Mouse (Mus musculus) retina, postnatal 7 days (tissue): ENCODE results near the gene Rapgef1.
"Not testable (repeated sequence)": the region's sequence is repeated elsewhere in the genome, so short reads cannot be mapped to it uniquely, and the experiment has no call there.

ENCODE experiments used
- DNase-seq: peaks from one replicate; pipeline ENCODE4 v3.0.0-alpha.2; 2012; ENCODE audit warnings: low read depth, low spot score

Gene Rapgef1

GRCm38 (mm10) chr2:29703104-29704081 is 83.9 kb downstream of the Rapgef1 start:
- no peak for DNase-seq

- no peak for DNase-seq
These were observed 86.0 kb downstream of the Rapgef1 start for GRCm38 (mm10) chr2:29705493-29705892.

GRCm38 (mm10) chr2:29706726-29707620 is 87.5 kb downstream of the Rapgef1 start:
- DNase-seq, result no peak

DNA sequence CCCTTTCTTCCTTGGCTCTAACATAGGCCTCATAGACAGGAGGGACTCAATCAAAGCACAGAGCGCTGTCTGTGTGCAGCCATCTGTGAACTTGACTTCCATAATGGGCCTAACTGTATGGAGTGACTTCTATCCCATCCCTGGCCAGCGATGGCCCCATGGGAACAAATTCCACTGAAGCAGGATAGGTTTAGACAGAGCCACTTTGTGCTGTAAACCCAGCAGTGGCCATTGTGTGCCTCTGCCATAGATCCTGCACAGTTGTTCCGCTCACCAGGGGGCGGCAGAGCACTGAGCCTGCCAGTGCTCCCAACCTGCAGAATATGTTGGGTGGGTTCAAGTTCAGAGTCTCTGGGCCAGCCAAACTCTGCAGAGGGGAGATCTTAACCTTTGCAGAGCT is 88.2 kb downstream of the Rapgef1 start:
- no peak for DNase-seq

DNA sequence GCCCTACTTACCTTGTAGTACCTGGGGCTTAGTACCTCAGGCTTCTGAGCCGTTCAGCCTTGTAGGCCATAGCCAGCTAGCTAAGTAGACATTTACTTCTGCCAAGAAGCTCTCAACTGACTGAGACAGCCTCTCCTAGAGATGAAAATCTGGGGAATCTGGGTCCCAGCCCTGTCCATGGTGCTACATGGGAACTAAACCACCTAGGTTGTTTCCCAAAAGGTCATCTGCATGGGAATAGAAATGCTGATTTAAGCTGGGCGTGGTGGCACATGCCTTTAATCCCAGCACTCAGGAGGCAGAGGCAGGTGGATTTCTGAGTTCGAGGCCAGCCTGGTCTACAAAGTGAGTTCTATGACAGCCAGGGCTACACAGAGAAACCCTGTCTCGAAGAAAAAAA is 88.7 kb downstream of the Rapgef1 start:
- not testable (repeated sequence) for DNase-seq

GRCm38 (mm10) chr2:29711038-29711437 is 91.5 kb downstream of the Rapgef1 start:
- no peak for DNase-seq

- no peak for DNase-seq
These were observed 92.4 kb downstream of the Rapgef1 start for GRCm38 (mm10) chr2:29711877-29712276.

- DNase-seq, result no peak
These were observed 94.0 kb downstream of the Rapgef1 start for GRCm38 (mm10) chr2:29713501-29713900.

GRCm38 (mm10) chr2:29714127-29714526 is 94.6 kb downstream of the Rapgef1 start:
- DNase-seq, result no peak

DNA sequence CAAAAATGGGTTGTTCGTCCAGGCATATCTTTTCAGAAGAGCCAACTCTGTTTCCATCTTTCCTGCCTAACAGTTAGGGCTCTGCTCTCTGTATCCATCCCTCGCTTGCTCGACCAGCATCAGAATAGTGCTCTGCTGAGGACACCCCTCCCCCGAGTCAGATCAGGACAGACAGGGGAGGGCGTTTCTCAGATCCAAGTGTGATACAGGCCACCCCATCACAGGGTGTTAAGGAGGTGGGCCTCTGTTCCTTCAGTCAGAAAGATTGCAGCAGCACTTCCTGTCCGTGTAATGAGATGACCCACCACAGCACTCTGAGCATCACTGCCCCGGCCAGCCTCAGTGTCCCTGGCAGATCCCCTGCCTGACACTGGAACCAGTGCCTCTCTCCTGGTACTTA is 96.6 kb downstream of the Rapgef1 start:
- DNase-seq, result no peak

DNA sequence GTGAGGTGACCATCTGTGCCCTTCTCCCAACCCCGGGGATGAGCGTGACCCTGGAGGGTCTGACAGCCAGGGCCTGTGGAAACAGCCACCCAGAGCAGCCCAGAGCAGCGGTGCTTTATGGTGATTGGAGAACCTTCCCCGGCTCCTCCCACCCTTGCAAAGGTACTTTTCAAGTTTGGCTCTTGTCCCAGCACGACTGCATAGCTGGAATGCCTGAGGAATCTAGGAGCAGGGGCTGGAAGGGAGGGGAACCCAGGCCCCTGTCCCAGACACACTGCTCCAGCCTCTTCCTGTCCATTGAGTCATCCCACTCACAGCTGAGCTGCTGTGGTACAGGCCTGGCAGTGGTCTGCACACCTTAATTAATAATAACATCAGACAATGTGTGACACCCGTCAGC is 97.2 kb downstream of the Rapgef1 start:
- no peak for DNase-seq

- DNase-seq, result no peak
These were observed 99.1 kb downstream of the Rapgef1 start for GRCm38 (mm10) chr2:29718581-29718980.

DNA sequence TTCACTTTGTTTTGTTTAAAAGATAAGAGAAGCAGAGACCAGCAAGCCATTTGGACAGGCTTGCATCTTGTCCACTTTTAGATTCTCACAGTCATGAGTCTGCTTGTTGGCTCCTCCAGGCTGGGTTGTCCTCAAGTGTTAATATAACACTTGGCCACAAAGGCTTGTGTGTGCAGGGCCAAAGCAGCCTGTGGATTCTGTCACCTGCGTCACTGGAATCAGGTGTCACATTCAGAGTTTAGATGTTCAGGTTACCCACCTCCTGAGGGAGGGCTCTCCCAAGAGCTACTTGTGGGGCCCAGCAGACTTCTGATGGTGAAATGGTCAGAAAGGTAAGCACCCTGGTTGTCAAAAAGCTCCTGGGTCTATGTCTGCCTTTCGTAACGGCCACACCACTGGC is 103.6 kb downstream of the Rapgef1 start:
- no peak for DNase-seq

DNA sequence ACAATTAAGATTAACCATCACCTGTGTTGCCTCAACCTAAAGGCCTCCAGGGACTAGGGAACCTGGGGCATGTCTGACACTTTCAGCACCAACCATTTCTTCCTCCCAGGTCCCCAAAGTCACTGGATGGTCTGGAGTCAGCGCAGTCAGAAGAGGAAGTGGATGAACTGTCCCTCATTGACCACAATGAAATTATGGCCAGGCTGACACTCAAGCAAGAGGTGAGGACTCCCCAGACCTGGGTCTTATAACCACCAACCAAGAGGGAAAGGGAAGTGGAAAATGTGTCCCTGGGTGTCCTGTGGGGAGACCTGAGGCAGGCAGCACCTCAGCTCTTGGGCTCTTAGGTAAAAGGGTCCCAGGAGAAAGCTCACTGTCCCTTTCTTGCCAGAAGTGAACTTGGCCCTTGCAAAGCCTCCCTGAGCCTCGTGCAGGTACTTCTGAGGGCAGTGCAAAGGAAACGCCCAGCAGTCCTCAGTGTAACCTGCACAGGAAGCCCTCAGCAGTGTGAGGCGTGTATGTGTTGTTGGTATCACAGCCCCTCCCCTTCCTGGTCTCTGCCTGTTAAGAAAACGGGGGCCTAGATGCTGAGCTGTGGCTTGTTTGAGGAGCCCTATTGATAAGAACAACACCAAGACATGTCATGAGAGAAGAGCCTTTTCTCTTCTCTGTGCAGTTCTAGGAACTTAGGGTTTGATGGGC is 105.3 kb downstream of the Rapgef1 start:
- no peak for DNase-seq

GRCm38 (mm10) chr2:29729500-29729899 is 110.0 kb downstream of the Rapgef1 start:
- no peak for DNase-seq

GRCm38 (mm10) chr2:29731545-29731944 is 112.0 kb downstream of the Rapgef1 start:
- no peak for DNase-seq

GRCm38 (mm10) chr2:29732559-29732958 is 113.0 kb downstream of the Rapgef1 start:
- DNase-seq, result no peak

- DNase-seq, result no peak
These were observed 113.8 kb downstream of the Rapgef1 start for GRCm38 (mm10) chr2:29733348-29733747.

- DNase-seq, result no peak
These were observed 116.2 kb downstream of the Rapgef1 start for GRCm38 (mm10) chr2:29735708-29736107.

- DNase-seq, result no peak
These were observed 117.8 kb downstream of the Rapgef1 start for GRCm38 (mm10) chr2:29737209-29737925.

DNA sequence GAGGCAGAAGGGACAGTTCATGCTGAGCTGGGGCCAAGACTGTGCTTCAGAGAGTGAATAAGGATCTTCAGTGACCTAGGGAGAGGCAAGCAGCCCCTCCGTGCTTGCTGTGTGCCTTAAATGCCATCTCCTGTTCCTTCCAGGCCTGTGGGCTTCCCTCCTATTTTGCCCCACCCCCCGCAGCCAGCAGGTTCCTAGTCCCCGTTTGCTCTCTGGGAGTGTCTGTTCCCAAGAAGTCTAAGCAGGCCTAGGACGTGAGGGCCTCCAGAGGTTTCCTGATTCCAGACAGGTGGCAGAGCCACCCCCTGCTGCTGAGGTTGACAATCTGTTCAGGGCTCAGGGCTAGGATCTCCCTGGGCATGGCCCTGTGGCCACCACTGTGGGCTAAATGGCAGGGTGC is 119.3 kb downstream of the Rapgef1 start:
- DNase-seq, result no peak
